Mouse (Mus musculus) bone marrow, adult 2 months (tissue): ENCODE measurements around the gene Rps16.

Source experiments
- CTCF ChIP-seq: fragments of 200-500 bp; IDR thresholded peaks from 2 replicates; pipeline ENCODE4 v1.5.1; 2011; ENCODE audit warnings: low read length, control low read depth; ENCODE audit not compliant: control insufficient read depth, insufficient read depth
- POLR2A ChIP-seq: fragments of 200-500 bp; IDR thresholded peaks from 2 replicates; pipeline ENCODE4 v1.6.1; 2011; ENCODE audit warnings: low read depth, mild to moderate bottlenecking, control low read depth, low read length, borderline replicate concordance; ENCODE audit not compliant: control insufficient read depth

- TF ChIP-seq POLR2A (no peak), CTCF (no peak)
Measured at GRCm38 (mm10) chr7:28355221-28355620, 4.8 kb downstream of the Rps16 start.
